Mouse (Mus musculus) spleen, adult 2 months (tissue): ENCODE data around the gene Dido1.

Source experiments
- CTCF ChIP-seq: fragments of 200-500 bp; IDR thresholded peaks from 2 replicates; pipeline ENCODE4 v1.5.1; 2011; ENCODE audit warnings: mild to moderate bottlenecking, inconsistent platforms; ENCODE audit not compliant: insufficient read depth, insufficient read length, insufficient replicate concordance; ENCODE audit errors: extremely low read depth
- POLR2A ChIP-seq: fragments of 200-500 bp; IDR thresholded peaks from 2 replicates; pipeline ENCODE4 v1.6.1; 2011; ENCODE audit warnings: low read depth, low read length, inconsistent platforms

GRCm38 (mm10) chr2:180654666-180655065 is 55.1 kb downstream of the Dido1 start:
- no peak for TF ChIP-seq CTCF
- TF ChIP-seq POLR2A: no peak
